Mouse (Mus musculus) forebrain, postnatal 0 days (tissue): ENCODE results near the gene Sgo2b. TPM values are rescaled to one million over a fixed set of nuclear protein-coding genes. Genes with fewer than 3 reads are reported as not detected.

Source experiments
- ATAC-seq: fragments of 200-750 bp; cut with Nextera tagmentation; 2 replicates; pipeline ENCODE4 v1.8.0; 2017; ENCODE audit warnings: mild to moderate bottlenecking, moderate library complexity
- DNase-seq: peaks from one replicate; pipeline ENCODE4 v3.0.0-alpha.2; 2015
- H3K27ac ChIP-seq: fragments of 300-500 bp; sonication (generic); 2 replicates; pipeline ENCODE4 v1.5.1; 2014; ENCODE audit warnings: low read depth, mild to moderate bottlenecking, antibody characterized with exemption, low read length, moderate library complexity, mixed read lengths
- H3K27me3 ChIP-seq: fragments of 300-500 bp; sonication (generic); 2 replicates; pipeline ENCODE4 v1.6.1; 2014; ENCODE audit warnings: mild to moderate bottlenecking, low read length, mixed read lengths; ENCODE audit not compliant: insufficient read depth
- H3K36me3 ChIP-seq: fragments of 300-500 bp; sonication (generic); 2 replicates; pipeline ENCODE4 v1.6.1; 2014; ENCODE audit warnings: mild to moderate bottlenecking, moderate library complexity; ENCODE audit not compliant: insufficient read depth
- H3K4me1 ChIP-seq: fragments of 300-500 bp; sonication (generic); 2 replicates; pipeline ENCODE4 v1.6.1; 2014; ENCODE audit warnings: antibody characterized with exemption; ENCODE audit not compliant: insufficient read depth
- H3K4me2 ChIP-seq: fragments of 300-500 bp; sonication (generic); 2 replicates; pipeline ENCODE4 v1.6.1; 2014; ENCODE audit warnings: low read depth, mild to moderate bottlenecking, moderate library complexity
- H3K4me3 ChIP-seq: fragments of 300-500 bp; sonication (generic); 2 replicates; pipeline ENCODE4 v1.5.1; 2014; ENCODE audit warnings: low read depth, low read length, mixed read lengths
- H3K9ac ChIP-seq: fragments of 300-500 bp; sonication (generic); 2 replicates; pipeline ENCODE4 v1.6.1; 2014; ENCODE audit warnings: mild to moderate bottlenecking
- H3K9me3 ChIP-seq: fragments of 300-500 bp; sonication (generic); 2 replicates; pipeline ENCODE4 v1.6.1; 2016; ENCODE audit warnings: low read length
- CTCF ChIP-seq: sonication (generic); IDR thresholded peaks from 2 replicates; pipeline ENCODE4 v1.5.1; 2016; ENCODE audit warnings: antibody characterized with exemption, control low read depth, low read depth
- WGBS: fragments of 180-500 bp; shearing (Covaris S2); extraction: QIAGEN DNeasy Blood & Tissue Kit; methylation state at CpG from one replicate; pipeline ENCODE4 v1.1.7; 2014; 5-methylcytosine and 5-hydroxymethylcytosine counted together
- polyA plus RNA-seq: library from polyadenylated mRNA; unstranded; fragments of >200 nt; fragmentation: Nextera tagmentation; extraction: Ambion mirVana; gene quantifications from 2 replicates; pipeline ENCODE4 v1.2.1, GENCODE M21; 2015
- total RNA-seq: library from RNA; depleted of rRNA; stranded (reverse); fragments of >200 nt; gene quantifications from 2 replicates; pipeline ENCODE4 v1.2.3, GENCODE M21; 2014

Sgo2b gene
- total and polyA plus RNA-seq, 2 experiments from 2014 or later = 0.10 to 0.13 TPM

DNA sequence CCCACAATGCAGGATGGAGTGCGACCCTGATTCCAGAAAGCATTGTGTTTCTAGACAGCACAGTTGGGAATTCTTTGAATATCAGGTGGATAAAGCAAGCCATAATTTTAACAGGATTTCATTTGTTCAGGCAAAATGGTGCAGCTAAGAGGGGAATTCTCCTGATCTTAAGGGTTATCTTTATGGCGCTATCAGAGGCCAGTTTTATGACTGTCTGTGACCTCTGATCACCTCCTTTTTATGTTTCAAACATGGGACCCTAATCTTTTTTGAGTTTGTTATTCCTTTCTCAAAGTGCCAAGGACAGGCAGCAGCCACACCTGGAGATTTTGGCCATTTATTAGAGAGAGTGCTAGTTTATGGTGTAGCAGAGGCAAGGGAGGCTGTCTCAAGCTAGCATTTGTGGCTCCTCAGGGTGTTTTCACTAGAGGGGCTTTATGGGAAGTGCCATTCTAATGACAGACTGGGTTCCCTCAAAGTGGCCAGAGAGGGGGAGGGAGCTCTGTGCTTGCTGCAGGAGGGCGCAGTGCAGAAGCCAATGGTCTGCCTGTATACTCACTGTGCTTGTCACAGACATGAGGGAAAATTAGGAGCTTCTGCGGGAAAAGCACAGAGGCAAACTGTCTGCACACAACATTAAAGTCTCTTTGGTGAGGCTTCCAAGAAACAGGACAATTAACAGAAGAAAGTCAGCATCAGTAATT is 30.6 kb downstream of the Sgo2b start:
- Histone ChIP-seq H3K4me3 (no peak overlapping the region), H3K27ac (no peak overlapping the region), H3K4me2 (no peak overlapping the region), H3K9ac (no peak overlapping the region), H3K9me3 (no peaks in the 10 kb centered on the region), H3K27me3 (no peaks in the 10 kb centered on the region), H3K4me1 (no peaks in the 10 kb centered on the region), H3K36me3 (no peaks in the 10 kb centered on the region)
- DNase-seq (no peak), ATAC-seq (no peak)
- TF ChIP-seq CTCF = no peak
- 52% methylated on average over 4 of the region's 4 CpGs for WGBS

DNA sequence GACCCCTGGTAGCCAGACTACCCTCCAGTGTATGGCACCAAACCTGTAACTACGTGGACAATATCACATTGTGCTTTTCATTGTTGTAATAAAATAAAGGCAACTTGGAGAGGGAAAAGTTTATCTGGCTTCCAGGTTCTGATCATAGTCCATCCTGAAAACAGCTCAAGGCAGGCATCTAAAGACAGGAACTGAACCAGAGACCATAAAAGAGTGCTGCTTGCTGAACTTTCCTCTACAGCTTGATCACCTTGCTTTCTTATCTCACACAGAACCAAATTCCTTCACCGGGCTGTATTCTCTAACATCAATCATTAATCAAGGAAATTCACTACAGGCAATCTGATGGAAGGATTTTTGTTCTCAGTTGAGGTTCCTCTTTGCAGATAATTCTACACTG is 57.0 kb downstream of the Sgo2b start:
- TF ChIP-seq CTCF = no peak
- no peak for DNase-seq
- 73% methylated on average over 2 of the region's 2 CpGs for WGBS
- Histone ChIP-seq H3K4me1 (no peaks in the 10 kb centered on the region), H3K27ac (no peak overlapping the region), H3K4me3 (no peak overlapping the region), H3K9me3 (no peaks in the 10 kb centered on the region), H3K36me3 (no peaks in the 10 kb centered on the region), H3K4me2 (no peak overlapping the region), H3K27me3 (no peaks in the 10 kb centered on the region), H3K9ac (no peak overlapping the region)
- ATAC-seq = no peak

DNA sequence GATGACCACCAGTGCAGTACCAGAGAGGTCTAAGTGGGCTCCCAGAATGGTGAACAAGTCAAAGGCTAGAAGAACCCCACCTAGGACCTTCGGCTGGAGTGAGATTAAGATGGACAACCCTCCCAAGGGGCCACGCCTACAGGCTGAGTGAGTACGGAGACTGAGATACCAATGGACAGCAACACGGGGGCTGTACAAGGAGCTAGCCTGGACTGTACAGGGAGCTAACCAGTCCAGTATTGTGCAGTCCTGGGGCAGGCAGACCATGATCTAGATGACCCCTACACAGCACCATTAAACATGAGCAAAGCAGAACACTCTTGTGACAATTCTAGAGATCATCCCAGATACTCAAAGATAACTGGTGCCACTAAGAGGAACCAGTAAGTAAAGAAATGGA is 73.7 kb downstream of the Sgo2b start:
- Histone ChIP-seq H3K9ac (no peak overlapping the region), H3K27me3 (no peaks in the 10 kb centered on the region), H3K4me1 (no peaks in the 10 kb centered on the region), H3K4me2 (no peak overlapping the region), H3K4me3 (no peak overlapping the region), H3K36me3 (no peaks in the 10 kb centered on the region), H3K9me3 (no peaks in the 10 kb centered on the region), H3K27ac (no peak overlapping the region)
- ATAC-seq = no peak
- no peak for TF ChIP-seq CTCF
- WGBS = 86% methylated on average over 4 of the region's 4 CpGs
- DNase-seq = no peak

DNA sequence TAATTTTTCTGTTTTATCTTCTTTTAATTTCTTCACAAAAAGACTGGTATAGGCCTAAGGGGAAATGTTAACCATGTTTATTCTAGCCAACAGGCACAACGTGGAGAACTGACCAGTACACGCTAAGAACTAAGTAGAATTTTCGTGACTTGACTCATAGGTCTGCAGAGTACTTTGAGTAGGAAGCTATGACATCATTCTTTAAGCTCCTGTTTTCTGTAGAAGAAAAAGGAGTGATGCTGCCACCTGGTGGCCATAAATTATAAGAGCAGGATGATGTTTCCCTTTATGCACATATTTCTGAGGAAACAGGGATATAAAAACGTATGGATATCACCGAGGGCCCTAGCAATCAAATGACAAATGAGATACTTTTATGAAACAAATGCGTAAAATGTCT is 74.7 kb downstream of the Sgo2b start:
- H3K4me3 ChIP-seq = no peak overlapping the region
- no peaks in the 10 kb centered on the region for H3K9me3 ChIP-seq
- no peak overlapping the region for H3K27ac ChIP-seq
- peak; percentile 85 for TF ChIP-seq CTCF
- no peak overlapping the region for H3K4me2 ChIP-seq
- no peaks in the 10 kb centered on the region for H3K36me3 ChIP-seq
- no peaks in the 10 kb centered on the region for H3K27me3 ChIP-seq
- no peaks in the 10 kb centered on the region for H3K4me1 ChIP-seq
- WGBS = 16% methylated on average over 6 of the region's 6 CpGs
- peak; percentile 88 for ATAC-seq
- H3K9ac ChIP-seq = no peak overlapping the region
- peak; percentile 92 for DNase-seq

DNA sequence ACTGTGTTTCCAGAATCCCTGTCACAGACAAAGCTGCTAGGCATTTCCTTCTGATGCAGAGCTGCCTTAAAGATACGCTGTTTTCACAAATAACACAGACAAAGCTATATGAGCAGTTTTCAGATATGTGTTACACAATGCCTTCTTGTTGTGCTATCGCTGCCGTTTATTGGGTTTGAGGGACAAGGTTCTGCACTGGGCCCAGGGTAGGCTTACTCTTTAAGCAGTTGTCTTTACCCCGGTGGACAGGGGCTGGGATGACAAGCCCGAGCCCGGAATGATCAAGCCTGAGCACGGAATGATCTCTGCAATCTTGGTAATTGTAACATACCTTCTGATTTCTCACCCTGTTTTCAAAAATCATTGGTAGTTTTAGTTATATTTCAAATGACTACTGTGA is 75.1 kb downstream of the Sgo2b start:
- H3K4me2 ChIP-seq = no peak overlapping the region
- TF ChIP-seq CTCF = no peak
- DNase-seq = peak; percentile 4
- H3K4me3 ChIP-seq = no peak overlapping the region
- no peak overlapping the region for H3K27ac ChIP-seq
- WGBS = 92% methylated on average over 7 of the region's 7 CpGs
- H3K36me3 ChIP-seq = no peaks in the 10 kb centered on the region
- H3K9ac ChIP-seq = no peak overlapping the region
- no peaks in the 10 kb centered on the region for H3K4me1 ChIP-seq
- no peaks in the 10 kb centered on the region for H3K9me3 ChIP-seq
- peak; percentile 72 for ATAC-seq
- H3K27me3 ChIP-seq = no peaks in the 10 kb centered on the region
